Mouse (Mus musculus): ENCODE measurements around the gene Ctla4.

The Ctla4 gene

DNA sequence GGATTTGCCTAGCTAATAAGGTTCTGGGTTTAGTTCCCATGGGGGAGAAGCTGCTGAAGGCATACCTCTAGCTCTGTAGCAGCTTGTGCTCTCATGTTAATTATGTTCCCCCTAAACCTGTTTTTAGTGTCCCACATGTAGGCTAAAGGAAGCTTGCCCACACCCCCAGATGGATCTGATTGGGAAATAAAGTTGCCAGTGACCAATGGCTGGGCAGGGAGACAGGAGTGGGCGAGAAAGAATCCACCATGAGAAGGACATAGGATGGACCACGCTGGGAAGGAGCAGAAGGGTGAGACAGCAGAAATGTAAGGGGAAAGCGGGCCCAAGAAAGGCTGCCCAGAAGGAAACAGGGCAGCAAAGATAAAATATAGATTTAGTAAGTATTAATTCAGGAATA lies 23.1 kb upstream of the Ctla4 start:
- in situ Hi-C loops (cut with MboI, MseI): loop anchor here (10.0 kb wide), 1 partner anchor 339 kb away; no protein-coding TSS in a partner anchor

DNA sequence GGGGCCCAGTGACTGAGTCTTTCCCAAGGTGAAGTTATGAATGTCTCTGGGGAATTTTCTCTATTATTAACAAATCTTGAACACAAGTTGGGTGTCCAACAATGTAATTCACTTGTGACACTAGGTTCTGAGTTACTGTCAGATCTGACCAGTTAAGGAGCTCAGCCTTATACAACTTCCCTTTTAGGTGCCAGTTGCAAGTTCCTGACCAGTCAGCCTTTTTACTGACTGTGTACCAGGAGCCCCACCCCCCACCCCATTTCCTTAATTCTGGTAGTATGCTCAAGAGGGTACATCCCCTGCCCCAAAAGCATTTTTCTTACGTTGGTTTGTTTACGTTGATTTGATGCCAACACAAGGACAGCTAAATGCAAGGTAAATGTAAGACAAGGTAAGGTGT lies 21.6 kb upstream of the Ctla4 start:
- in situ Hi-C loops (cut with MboI, MseI): loop anchor here (5.0 to 10.0 kb wide), 3 partner anchors 77 to 418 kb away; no protein-coding TSS in a partner anchor

DNA sequence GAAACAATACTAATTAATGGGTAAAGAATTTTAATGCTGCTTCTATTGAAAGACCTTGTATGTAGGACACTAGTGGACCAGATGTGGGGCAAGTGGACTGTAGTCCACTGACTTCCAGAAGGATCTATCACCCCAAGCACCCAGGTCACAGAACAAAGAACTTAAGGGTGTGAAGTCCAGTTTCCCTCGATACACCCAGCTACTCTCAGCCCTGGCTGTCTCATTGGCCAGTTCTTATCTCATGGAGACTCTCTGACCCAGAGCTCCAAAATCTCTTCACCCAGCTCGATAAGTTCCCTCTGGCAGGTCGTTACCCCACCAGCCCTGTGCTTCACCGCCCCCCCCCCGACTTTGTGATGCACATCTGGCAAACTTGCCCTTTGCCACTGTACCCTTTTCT lies 20.8 kb upstream of the Ctla4 start:
- in situ Hi-C loops (cut with MboI, MseI): loop anchor here (5.0 to 10.0 kb wide), 3 partner anchors 76 to 419 kb away; no protein-coding TSS in a partner anchor

DNA sequence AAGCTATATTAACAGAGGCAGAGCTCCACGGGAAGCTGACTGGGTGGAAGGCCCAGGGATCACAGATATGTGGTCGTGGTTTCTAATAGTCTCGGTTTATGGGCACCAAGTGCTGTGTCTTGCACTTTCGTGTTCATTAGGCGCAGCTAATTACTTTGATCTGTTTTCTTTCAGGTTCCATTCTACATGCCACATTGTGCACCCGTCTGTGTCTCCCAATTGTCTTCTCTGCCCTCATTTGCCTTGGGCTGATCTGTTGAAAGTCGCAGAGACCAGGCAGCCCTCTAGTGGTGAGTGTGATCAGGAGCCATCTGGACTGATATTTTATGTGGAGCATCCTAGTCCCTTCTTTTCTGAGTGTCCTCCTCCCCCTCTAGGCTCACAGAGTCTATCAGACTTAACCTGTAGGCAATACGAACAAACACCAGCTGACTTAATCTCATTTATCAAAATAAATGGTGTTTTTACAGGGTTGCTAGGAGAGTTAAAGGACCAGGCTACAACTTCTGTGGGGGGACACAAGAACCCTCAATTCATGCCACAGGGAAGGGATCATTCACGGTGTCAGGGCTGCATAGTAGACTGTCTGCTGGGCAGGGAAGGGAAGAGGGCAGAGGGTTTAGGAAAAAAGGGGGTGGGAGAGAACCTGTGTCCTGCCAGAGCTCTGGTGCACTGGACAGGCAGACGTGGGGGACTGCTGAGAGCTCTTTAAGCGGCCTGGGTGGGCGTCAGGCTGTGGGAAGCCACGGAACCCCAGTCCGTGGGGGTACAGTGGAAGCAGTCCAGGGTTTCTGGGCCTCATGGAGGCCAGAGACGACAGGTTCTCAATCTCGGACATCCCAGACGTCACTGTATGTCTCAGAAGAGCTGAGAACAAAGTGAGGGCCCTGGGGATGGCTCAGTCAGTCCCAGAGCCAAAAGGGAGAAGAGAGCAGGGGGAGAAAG lies 18.2 kb upstream of the Ctla4 start:
- in situ Hi-C loops (cut with MboI, MseI): loop anchor here (5.0 to 10.0 kb wide), 3 partner anchors 74 to 421 kb away; no protein-coding TSS in a partner anchor

DNA sequence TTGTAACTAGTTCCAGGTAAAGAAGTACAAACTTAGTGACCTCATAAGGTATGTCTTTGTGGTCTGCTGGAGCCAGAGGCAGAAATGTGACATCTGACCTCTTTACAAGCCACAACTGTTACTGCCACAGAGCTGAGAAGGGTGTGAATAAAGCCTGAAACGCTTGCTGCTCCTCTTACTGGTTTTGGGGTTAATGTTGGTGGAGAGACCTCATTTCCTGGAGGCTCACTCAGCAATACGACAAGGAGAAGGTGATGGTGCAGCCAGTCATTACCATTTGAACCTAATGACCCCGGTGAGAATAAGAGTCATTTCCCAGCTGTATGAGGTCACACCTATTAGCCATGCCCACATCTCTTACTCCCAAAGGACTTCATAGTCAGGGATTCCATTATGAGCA lies 11.5 kb upstream of the Ctla4 start:
- in situ Hi-C loops (cut with MboI, MseI): no loop called here

DNA sequence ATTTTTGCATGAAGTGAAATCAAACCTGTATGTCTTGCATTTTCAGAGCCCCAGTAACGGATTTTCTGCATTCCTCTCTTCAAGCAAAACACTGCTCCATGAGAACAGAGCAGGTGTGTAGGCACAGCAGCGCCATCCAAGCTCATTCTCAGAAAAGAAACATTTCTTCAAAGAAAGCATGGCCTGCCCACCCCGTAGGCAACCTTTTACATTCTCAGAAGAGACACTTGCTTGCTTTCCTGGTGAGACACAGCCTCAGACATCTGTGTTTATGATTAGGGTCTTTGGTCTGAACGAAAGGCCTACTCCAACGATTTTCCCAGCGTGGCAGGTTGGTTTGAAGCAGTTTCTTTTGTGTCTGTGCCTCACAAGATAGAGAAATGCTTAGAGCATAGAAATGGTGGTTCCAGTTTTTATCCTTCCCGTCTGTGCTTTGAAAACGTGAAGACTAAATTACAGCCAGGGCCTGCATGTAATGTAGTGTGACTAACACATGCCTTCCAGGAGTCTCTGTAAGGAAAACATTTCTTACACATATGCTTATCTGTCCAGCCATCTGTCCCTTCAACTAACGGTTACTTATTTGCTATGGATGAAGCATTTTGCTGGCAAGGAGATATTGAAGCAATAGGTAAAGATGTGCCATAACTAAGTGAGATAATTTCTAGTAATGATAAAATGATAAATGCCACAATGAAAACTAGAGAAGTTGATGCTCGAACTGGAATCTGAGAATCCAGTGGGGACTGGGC lies 6.5 kb upstream of the Ctla4 start:
- in situ Hi-C loops (cut with MboI, MseI): no loop called here

DNA sequence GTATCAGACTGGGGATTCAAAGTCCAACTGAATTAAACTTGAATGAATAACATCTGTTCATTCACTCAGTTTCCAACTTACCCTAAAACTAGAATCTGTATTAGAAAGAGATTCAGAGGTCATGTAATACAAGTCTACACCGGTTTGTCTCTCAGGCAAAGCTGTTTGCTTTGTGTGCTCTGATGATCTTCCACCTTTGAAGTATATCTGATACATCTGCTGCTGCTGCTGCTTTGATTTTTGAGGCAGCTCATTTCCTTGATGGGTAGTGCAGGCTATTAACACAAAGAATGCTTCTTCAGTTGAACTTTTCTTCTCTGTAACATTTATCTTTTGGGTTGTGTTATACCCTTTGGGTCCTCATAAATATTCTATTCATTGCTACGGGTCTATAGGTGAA lies 4.0 kb upstream of the Ctla4 start:
- in situ Hi-C loops (cut with MboI, MseI): no loop called here

DNA sequence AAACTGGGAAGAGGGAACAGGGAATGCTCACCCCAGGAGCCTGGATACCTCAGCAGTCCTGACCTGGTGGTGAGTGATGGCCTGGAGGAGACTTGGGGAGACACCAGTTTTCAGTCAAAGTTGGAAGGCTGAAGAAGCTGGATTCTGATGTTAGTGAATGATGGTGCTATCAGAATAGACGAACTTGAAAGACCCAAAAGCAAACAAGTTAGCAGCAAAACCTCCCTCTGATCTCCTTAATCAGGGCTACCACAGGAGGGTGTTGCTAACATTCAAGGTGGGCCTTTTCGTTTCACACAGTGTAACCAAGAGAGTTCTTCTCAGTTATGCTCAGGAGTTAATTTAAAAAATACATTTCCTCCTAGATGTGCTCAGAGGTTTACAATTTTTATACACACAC lies 3.5 kb upstream of the Ctla4 start:
- in situ Hi-C loops (cut with MboI, MseI): no loop called here

DNA sequence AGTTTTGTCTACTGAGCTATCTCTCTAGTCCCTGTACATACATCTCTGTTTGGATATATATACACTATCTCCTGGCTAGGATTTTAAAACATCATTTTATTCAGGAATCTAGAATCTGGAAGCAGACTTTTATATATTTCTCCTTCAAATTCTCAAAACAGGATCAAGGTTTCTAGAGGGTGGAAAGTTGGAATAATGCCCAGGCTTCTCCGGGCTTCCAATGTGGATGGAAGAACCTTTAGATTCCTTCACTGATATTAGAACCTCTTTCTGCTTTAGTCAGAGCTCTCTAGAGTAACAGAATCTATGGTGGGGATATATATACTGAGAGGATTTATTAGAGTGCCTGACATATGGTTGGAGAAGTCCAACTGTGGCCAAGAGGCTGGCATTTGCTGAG lies 2.2 kb upstream of the Ctla4 start:
- in situ Hi-C loops (cut with MboI, MseI): no loop called here

DNA sequence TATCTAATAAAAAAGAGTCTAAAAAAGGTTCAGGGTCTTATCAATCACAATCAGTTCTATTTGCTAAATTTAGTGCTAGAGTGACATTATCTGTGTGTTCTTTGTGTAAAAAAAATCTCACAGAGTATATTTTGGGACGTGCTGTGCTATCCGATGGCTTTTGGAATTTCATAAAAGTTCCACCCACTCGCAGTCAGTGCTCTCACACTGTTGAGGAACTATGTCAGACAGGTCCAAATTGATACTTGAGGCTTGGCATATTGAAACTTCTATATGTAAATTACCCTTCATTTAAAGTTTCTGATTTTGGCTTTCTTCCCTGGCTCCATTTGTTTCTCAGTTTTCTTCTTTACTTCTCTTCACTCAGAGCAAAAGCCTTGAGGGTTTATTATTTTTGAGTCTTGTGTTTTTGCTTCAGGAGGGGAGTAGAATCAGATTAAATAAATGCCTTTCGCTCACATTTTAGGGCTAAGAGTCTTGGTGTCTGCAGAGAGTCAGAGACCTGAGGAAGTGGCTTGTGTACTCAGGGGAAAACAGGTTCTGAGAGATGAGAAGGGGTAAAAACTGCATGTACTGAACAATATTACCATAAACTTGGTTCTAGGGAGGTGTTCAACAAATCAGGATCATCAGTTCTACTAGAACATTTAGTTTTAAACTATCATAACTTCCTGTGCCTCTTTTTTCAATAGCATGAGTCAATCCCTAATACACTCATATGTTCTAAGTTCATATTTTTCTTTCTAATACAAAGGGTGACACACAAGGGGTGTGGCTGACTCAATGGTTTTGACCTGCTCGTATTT lies 11.5 kb downstream of the Ctla4 start:
- in situ Hi-C loops (cut with MboI, MseI): no loop called here

DNA sequence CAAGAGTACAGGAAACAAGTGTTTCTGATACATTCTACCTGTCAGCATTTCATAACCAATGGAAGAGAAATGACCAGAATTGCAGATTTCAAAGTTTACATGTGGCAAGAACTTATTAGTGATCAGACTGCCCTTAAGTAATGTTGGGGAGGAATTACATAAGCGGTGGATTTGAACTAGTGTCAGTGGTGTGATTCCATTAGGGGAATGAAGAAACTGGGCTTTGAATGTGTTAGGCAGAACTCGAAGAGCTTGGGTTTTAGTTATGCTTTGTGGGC lies 12.1 kb downstream of the Ctla4 start:
- in situ Hi-C loops (cut with MboI, MseI): no loop called here

DNA sequence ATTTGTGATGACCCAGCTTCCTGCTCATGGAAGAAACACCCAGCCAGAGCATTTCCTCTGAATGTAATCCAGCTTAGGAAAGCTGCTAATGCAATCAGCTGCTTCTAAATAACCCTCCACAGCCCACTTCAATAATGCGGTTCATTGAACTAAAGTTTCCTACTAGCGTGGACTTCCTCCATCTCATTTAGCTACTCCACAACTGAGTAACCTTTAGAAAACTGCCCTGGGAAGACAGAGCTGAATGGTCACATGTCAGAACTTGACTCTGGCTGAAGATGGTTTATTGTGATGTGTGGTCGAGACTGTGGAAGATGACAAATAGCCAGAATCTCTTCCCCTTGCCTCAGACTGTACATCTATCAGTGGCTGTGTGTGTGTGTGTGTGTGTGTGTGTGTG lies 12.4 kb downstream of the Ctla4 start:
- in situ Hi-C loops (cut with MboI, MseI): no loop called here

DNA sequence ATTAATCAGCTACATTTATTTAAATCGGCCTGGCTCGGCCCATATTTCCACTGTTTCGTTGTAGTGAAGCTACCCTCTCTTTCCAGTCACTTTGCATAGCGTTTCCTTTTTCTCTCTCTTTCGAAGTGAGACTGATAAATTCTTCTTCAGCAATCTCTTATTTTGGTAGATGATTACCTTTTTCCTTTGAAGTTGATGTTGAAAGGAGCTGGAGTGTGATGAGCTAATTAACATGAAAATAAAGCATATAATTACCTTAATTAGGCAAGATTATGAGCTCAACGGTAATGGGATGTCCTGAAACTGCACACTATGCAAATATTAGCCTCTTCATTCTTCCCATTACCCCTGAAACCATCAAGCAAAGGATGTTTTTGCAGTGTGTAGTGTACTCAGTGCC lies 15.7 kb downstream of the Ctla4 start:
- in situ Hi-C loops (cut with MboI, MseI): no loop called here

DNA sequence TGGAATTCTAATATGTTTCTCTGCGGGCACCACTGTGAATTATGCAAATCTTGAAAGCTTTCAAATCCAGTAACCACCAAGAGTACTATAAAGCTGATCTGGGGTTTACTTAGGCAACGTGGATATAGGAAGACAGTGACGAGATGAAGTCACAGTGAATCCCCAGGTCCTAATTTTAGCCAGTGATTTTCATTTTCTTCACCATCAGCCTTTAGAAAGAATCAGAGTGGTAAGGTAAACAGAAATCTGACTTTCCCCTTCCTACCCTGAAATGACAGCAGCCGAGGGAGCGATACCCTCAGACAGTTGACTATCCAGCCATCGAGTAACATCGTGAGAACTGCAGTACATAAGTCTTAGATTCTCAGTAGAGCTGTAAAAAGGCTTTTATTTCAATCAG lies 16.3 kb downstream of the Ctla4 start:
- in situ Hi-C loops (cut with MboI, MseI): no loop called here

DNA sequence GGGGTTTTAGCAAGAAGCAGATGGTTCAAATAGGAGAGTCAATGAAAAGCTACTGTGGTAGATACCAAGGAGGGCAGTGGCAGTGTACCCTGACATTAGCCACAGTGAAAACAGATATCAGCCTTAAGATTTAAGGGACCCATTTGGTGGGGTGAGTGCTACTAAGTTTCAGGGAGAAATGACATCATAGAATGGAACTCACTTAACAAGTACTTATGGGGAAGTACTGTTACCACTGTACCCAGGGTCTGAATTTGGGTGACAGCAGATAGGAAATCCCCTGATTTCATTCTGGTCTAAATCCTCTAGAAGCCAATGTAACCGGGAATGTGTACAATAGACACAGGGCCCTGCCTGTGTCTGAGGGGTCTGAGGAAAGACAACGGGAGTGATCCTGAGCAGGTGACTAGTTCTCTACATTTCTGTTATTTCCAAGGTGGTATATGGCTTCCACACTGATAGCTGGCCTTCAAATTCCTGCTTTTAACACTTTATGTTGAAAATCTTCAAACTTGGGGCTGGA lies 17.7 kb downstream of the Ctla4 start:
- in situ Hi-C loops (cut with MboI, MseI): no loop called here

DNA sequence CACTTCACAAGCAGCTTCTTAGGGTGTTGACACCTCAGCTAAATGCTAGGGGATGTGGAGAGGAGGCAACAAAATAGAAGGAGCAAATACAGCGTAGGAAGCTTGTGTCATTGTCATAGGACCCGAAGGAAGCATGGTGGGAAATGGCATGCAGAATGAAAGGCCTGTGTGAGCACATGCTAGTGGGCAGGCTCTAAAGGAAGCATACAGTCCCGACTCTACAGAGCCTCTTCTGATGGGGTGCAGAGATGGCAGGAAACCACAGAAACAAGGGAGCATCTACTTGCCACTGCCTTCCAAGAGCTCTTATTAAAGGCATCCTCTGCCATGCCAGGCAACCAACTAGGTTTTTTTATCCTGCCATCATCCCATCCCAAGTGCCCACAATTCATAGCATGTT lies 20.7 kb downstream of the Ctla4 start:
- in situ Hi-C loops (cut with MboI, MseI): loop anchor here (5.0 kb wide), 1 partner anchor 35 kb away; no protein-coding TSS in a partner anchor

DNA sequence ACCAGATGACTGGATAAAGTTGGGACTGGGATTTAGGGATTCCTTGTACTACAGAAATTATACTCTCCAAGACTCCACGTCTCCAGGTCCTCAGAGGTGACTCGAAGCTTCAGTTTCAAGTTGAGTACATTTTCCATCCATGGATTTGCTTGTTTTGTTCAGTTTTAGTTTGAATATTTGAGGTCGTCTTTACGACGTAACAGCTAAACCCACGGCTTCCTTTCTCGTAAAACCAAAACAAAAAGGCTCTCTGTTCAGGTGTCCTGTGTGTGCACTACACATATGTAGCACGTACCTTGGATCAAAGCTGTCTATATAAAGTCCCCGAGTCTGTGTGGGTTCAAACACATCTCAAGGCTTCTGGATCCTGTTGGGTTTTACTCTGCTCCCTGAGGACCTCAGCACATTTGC lies 22.0 kb downstream of the Ctla4 start:
- in situ Hi-C loops (cut with MboI, MseI): loop anchor here (5.0 kb wide), 1 partner anchor 34 kb away; no protein-coding TSS in a partner anchor

DNA sequence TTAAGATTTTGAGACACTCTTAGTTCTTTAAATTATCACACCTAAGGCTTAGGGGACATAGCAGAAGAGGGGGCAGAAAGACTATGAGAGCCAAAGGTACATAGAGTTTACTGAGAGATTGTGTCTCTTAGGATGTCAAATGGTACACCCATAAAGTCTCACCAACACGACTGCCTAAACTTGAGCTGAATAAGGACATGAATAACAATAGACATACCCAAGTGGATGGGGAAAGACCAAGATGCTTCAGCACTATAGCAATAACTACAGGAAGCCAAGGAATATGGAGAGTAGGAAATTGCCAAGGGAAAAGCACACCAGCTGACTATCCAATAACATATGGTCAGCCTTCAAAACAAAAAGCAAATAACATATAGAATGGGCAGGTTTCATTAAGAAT lies 22.9 kb downstream of the Ctla4 start:
- in situ Hi-C loops (cut with MboI, MseI): loop anchor here (5.0 kb wide), 1 partner anchor 33 kb away; no protein-coding TSS in a partner anchor

DNA sequence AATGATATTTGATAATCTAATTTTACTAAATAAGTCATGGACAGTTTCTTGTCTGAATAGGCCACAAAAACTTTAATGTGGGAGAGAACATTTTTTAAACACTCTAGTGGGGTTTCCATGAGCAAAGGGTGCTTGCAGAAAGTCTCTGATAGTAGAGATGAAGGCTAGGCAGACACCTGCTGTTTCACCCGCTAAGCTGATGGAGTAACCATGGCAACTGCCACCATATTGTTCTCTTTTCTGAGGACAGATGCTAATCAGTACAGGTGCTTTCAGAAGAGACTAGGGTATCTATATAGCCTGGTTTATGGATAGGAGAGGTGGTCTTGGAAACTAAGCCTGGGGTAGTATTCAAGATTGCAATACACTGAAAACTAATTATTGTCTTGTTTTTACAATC lies 24.0 kb downstream of the Ctla4 start:
- in situ Hi-C loops (cut with MboI, MseI): no loop called here

DNA sequence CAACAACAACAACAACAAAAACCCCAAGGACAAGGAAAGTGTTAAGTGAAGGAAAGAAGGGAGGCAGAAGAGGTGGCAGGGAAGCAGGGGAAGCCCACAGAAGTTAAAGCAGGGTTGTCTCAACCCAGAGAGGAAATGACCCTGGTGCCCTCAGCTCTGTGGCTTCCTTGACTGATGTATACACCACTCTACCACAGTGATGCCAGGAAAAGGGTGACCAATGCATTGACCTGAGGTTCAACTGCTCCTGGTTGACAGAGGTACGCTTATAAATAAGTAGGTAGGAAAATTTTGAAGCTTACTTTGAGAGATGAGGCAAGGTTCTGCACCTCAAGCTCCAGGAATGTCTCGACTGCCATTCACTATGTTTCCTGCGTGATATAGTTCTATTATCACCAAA lies 24.8 kb downstream of the Ctla4 start:
- in situ Hi-C loops (cut with MboI, MseI): no loop called here

DNA sequence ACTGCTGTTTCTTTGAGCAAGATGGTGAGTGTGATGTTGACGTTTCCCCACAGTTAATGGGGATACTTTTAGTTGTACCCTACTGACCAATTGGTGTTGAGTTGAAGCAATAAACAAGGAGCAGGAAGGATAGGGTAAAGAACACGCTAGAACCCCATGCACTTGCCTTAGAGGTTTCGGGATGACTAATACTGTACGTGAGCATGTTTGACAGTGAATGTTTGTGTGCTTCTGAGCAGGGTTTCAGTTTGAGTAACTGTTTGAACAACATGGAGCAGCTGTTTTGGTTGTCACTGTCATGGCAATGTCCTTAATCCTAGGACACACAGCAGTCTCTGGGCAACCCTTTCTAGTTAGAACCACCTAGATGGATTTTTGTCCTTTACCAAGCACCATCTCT lies 26.5 kb downstream of the Ctla4 start:
- in situ Hi-C loops (cut with MboI, MseI): no loop called here

All from T-helper 1 cell (primary cell).